Mouse (Mus musculus) embryonic facial prominence, embryonic 12.5 days (tissue): ENCODE data around the gene Vmn1r194. TPM values are rescaled to one million over a fixed set of nuclear protein-coding genes. Genes with fewer than 3 reads are reported as not detected.
"Not testable (repeated sequence)": the region's sequence is repeated elsewhere in the genome, so short reads cannot be mapped to it uniquely, and the experiment has no call there.

ENCODE experiments used
- ATAC-seq: fragments of 200-750 bp; cut with Nextera tagmentation; 2 replicates; pipeline ENCODE4 v1.8.0; 2017; ENCODE audit not compliant: insufficient number of reproducible peaks, insufficient read depth, low FRiP score, low TSS enrichment
- H3K27ac ChIP-seq: fragments of 300-500 bp; sonication (generic); 2 replicates; pipeline ENCODE4 v1.5.1; 2016; ENCODE audit warnings: mild to moderate bottlenecking
- H3K27me3 ChIP-seq: fragments of 300-500 bp; sonication (generic); 2 replicates; pipeline ENCODE4 v1.6.1; 2016; ENCODE audit warnings: mild to moderate bottlenecking, moderate library complexity
- H3K36me3 ChIP-seq: fragments of 300-500 bp; sonication (generic); 2 replicates; pipeline ENCODE4 v1.6.1; 2016; ENCODE audit warnings: mild to moderate bottlenecking
- H3K4me1 ChIP-seq: fragments of 300-500 bp; sonication (generic); 2 replicates; pipeline ENCODE4 v1.6.1; 2016
- H3K4me2 ChIP-seq: fragments of 300-500 bp; sonication (generic); replicated peaks from 2 replicates; pipeline ENCODE4 v1.6.1; 2016; ENCODE audit warnings: mild to moderate bottlenecking, moderate library complexity
- H3K4me3 ChIP-seq: fragments of 300-500 bp; sonication (generic); 2 replicates; pipeline ENCODE4 v1.5.1; 2016; ENCODE audit warnings: mild to moderate bottlenecking
- H3K9ac ChIP-seq: fragments of 300-500 bp; sonication (generic); 2 replicates; pipeline ENCODE4 v1.6.1; 2016; ENCODE audit warnings: mild to moderate bottlenecking, moderate library complexity
- H3K9me3 ChIP-seq: fragments of 300-500 bp; sonication (generic); 2 replicates; pipeline ENCODE4 v1.6.1; 2016; ENCODE audit warnings: mild to moderate bottlenecking, moderate library complexity
- WGBS: fragments of 180-500 bp; shearing (Covaris S2); methylation state at CpG from one replicate; pipeline ENCODE4 v1.1.7; 2016; 5-methylcytosine and 5-hydroxymethylcytosine counted together
- microRNA-seq: library from miRNA; unstranded; fragments of <30 nt; microRNA quantifications from one replicate; pipeline ENCODE4, GENCODE M21; 2017
- polyA plus RNA-seq: library from polyadenylated mRNA; unstranded; fragments of >200 nt; fragmentation: Nextera tagmentation; extraction: Ambion mirVana; gene quantifications from 2 replicates; pipeline ENCODE4 v1.2.1, GENCODE M21; 2016

The Vmn1r194 gene
- not detected in 2 replicates for polyA plus RNA-seq

- Histone ChIP-seq H3K4me1 (no peaks in the 10 kb centered on the region), H3K27ac (no peak within 1 kb of the TSS), H3K4me3 (no peak within 1 kb of the TSS), H3K9me3 (no peaks in the 10 kb centered on the region), H3K36me3 (no peaks in the 10 kb centered on the region), H3K9ac (no peak within 1 kb of the TSS), H3K4me2 (no peak within 1 kb of the TSS), H3K27me3 (no peaks in the 10 kb centered on the region)
- WGBS: 48% methylated on average over 1 of the region's 1 CpGs
- no peak for ATAC-seq
These were observed at the start of gene Vmn1r194 for GRCm38 (mm10) chr13:22243915-22244314. Vmn1r194 (plus strand) TSS chr13:22244215.

GRCm38 (mm10) chr13:22223060-22223459, 21.0 kb upstream of the Vmn1r194 start, which contains the start of gene Vmn1r193:
Vmn1r193 (minus strand) TSS chr13:22223160.
- not testable (repeated sequence) for H3K27me3 ChIP-seq, H3K4me1 ChIP-seq, H3K9ac ChIP-seq, H3K36me3 ChIP-seq, H3K4me3 ChIP-seq, H3K4me2 ChIP-seq, H3K9me3 ChIP-seq, ATAC-seq, H3K27ac ChIP-seq
- 76% methylated on average over 1 of the region's 1 CpGs for WGBS

- not testable (repeated sequence) for H3K36me3 ChIP-seq, H3K4me1 ChIP-seq, H3K4me3 ChIP-seq, H3K9me3 ChIP-seq, H3K27me3 ChIP-seq, H3K9ac ChIP-seq, ATAC-seq, H3K27ac ChIP-seq, H3K4me2 ChIP-seq
- WGBS: 85% methylated on average over 1 of the region's 1 CpGs
These were observed 26.2 kb downstream of the Vmn1r194 start, which contains the start of gene Vmn1r195 for GRCm38 (mm10) chr13:22270222-22270621. Vmn1r195 (plus strand) TSS chr13:22270522.

GRCm38 (mm10) chr13:22271721-22272120, 27.7 kb downstream of the Vmn1r194 start:
- 39% methylated on average over 2 of the region's 2 CpGs for WGBS
- H3K36me3 ChIP-seq: no peaks in the 10 kb centered on the region
- no peak overlapping the region for H3K27ac ChIP-seq
- H3K9me3 ChIP-seq: no peaks in the 10 kb centered on the region
- no peak overlapping the region for H3K4me3 ChIP-seq
- H3K4me2 ChIP-seq: no peak overlapping the region
- H3K9ac ChIP-seq: no peak overlapping the region
- H3K4me1 ChIP-seq: no peaks in the 10 kb centered on the region
- H3K27me3 ChIP-seq: no peaks in the 10 kb centered on the region
- ATAC-seq: no peak

- no peaks in the 10 kb centered on the region for H3K9me3 ChIP-seq
- no peak for ATAC-seq
- no peaks in the 10 kb centered on the region for H3K36me3 ChIP-seq
- H3K27me3 ChIP-seq: no peaks in the 10 kb centered on the region
- no peak overlapping the region for H3K27ac ChIP-seq
- no peak overlapping the region for H3K4me2 ChIP-seq
- H3K4me1 ChIP-seq: no peaks in the 10 kb centered on the region
- no peak overlapping the region for H3K4me3 ChIP-seq
- WGBS: 69% methylated on average over 2 of the region's 2 CpGs
- no peak overlapping the region for H3K9ac ChIP-seq
These were observed 40.6 kb downstream of the Vmn1r194 start for GRCm38 (mm10) chr13:22284578-22284977.

GRCm38 (mm10) chr13:22289620-22290019, 45.6 kb downstream of the Vmn1r194 start, which contains the start of gene Vmn1r196:
Vmn1r196 (plus strand) TSS chr13:22289920.
- Histone ChIP-seq H3K27me3 (no peaks in the 10 kb centered on the region), H3K36me3 (no peaks in the 10 kb centered on the region), H3K4me2 (no peak within 1 kb of the TSS), H3K9me3 (no peaks in the 10 kb centered on the region), H3K27ac (no peak within 1 kb of the TSS), H3K9ac (no peak within 1 kb of the TSS), H3K4me1 (no peaks in the 10 kb centered on the region), H3K4me3 (no peak within 1 kb of the TSS)
- WGBS: 65% methylated on average over 2 of the region's 2 CpGs
- ATAC-seq: no peak

Small RNA genes lying within 50 kb of the gene (microRNA-seq; reads per million reads assigned to microRNA genes)
- gene Gm23282 (not detected), gene Gm25084 (not detected)

Other genes starting within 250 kb of the Vmn1r194 start
- 0.69 and 0.95 TPM in 2 replicates for gene Prss16, start 234.5 kb upstream of the Vmn1r194 start, polyA plus RNA-seq
- gene Hist1h2ah, start 208.6 kb upstream of the Vmn1r194 start, polyA plus RNA-seq: 8.0 and 8.3 TPM in 2 replicates
- 19.4 and 20.1 TPM in 2 replicates for gene Hist1h2bk, start 208.3 kb upstream of the Vmn1r194 start, polyA plus RNA-seq
- gene Hist1h4i, start 202.9 kb upstream of the Vmn1r194 start, polyA plus RNA-seq: 26.8 and 29.2 TPM in 2 replicates
- gene Hist1h2ag, start 201.3 kb upstream of the Vmn1r194 start, polyA plus RNA-seq: 117 and 124 TPM in 2 replicates
- 15.2 and 17.7 TPM in 2 replicates for gene Hist1h2bj, start 201.0 kb upstream of the Vmn1r194 start, polyA plus RNA-seq
- not detected in 2 replicates for gene Vmn1r188, start 159.8 kb upstream of the Vmn1r194 start, polyA plus RNA-seq
- not detected in 2 replicates for gene Vmn1r189, start 138.4 kb upstream of the Vmn1r194 start, polyA plus RNA-seq
- not detected in 2 replicates for gene Vmn1r191, start 60.2 kb upstream of the Vmn1r194 start, polyA plus RNA-seq
- not detected in 2 replicates for gene Vmn1r192, start 53.1 kb upstream of the Vmn1r194 start, polyA plus RNA-seq
- gene Vmn1r193, start 21.1 kb upstream of the Vmn1r194 start, polyA plus RNA-seq: not detected in 2 replicates
- gene Vmn1r195, start 26.3 kb downstream of the Vmn1r194 start, polyA plus RNA-seq: not detected in 2 replicates
- gene Vmn1r196, start 45.7 kb downstream of the Vmn1r194 start, polyA plus RNA-seq: not detected in 2 replicates
- gene Vmn1r197, start 80.4 kb downstream of the Vmn1r194 start, polyA plus RNA-seq: not detected in 2 replicates
- gene Vmn1r198, start 106.1 kb downstream of the Vmn1r194 start, polyA plus RNA-seq: not detected in 2 replicates
- not detected in 2 replicates for gene Vmn1r199, start 135.6 kb downstream of the Vmn1r194 start, polyA plus RNA-seq
- gene Vmn1r200, start 146.2 kb downstream of the Vmn1r194 start, polyA plus RNA-seq: not detected in 2 replicates
- gene Vmn1r201, start 227.7 kb downstream of the Vmn1r194 start, polyA plus RNA-seq: not detected in 2 replicates